Mouse (Mus musculus): ENCODE data around the gene Tbc1d10b. TPM values are rescaled to one million over a fixed set of nuclear protein-coding genes. Genes with fewer than 3 reads are reported as not detected.

Tbc1d10b gene
- polyA plus RNA-seq, 1 experiment: 70.3 TPM

DNA sequence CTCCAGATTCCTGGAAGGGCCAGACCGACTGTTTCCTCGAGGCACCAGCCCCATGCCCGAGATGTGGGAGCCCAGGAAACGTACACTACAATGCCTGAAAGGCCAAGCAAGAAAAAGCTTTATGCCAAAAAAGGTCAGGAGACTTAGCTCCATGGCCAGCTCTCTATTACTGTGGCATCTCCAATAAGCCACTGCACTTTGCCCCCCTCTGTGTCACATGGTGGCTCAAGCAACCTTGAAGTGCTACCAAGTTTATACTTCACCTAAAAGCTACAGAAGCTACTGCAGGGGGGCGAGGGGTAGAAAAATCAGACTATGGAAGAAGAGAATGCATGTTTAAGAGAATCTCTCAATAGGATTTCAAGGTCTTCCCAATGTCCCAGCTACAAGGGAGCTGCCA is 15.3 kb downstream of the Tbc1d10b start:
- H3K27ac ChIP-seq (ENCODE audit: control insufficient read depth, insufficient read depth, low read length): no peak overlapping the region
- H3K36me3 ChIP-seq (ENCODE audit: control insufficient read depth, insufficient read depth, low read length): peaks cover 20% of the 10 kb centered on the region
- peaks cover 42% of the 10 kb centered on the region for H3K4me1 ChIP-seq (replicated peaks; ENCODE audit: control insufficient read depth, insufficient read depth, low read length)
- H3K4me3 ChIP-seq (ENCODE audit: control insufficient read depth, insufficient read depth, low read length): no peak overlapping the region
- DNase-seq: no peak
- 93% methylated on average over 5 of the region's 5 CpGs for whole genome bisulfite sequencing
- no peaks in the 10 kb centered on the region for H3K27me3 ChIP-seq (ENCODE audit: control insufficient read depth, insufficient read depth, low read length)
- TF ChIP-seq CTCF (IDR thresholded peaks at IDR 0.05; ENCODE audit: borderline replicate concordance, control insufficient read depth, extremely low read depth, insufficient read depth, low read length, poor library complexity) (no peak), POLR2A (IDR thresholded peaks at IDR 0.05; ENCODE audit: control insufficient read depth, extremely low read depth, insufficient read depth, low read length, poor library complexity) (no peak)

DNA sequence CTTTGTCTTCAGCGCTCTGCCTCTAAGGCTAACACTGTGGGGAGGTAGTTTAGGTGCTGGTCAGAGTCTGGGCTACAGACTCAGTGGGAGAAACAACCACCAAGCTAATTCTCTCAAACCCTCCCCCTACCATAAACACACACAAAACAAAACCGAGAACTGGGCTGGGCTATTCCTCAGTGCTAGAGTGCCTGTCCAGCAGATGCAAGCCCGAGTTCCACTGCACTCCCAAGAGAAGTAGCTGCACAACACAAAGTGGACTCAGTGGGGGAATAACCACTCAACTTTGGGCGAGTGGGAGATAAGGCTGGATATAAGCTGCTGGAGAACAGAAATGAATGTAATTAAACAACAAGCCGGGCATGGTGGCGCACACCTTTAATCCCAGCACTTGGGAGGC is 17.6 kb downstream of the Tbc1d10b start:
- no peak for TF ChIP-seq CTCF (IDR thresholded peaks at IDR 0.05; ENCODE audit: borderline replicate concordance, control insufficient read depth, extremely low read depth, insufficient read depth, low read length, poor library complexity)
- TF ChIP-seq POLR2A (IDR thresholded peaks at IDR 0.05; ENCODE audit: control insufficient read depth, extremely low read depth, insufficient read depth, low read length, poor library complexity): no peak
- DNase-seq: no peak
- Histone ChIP-seq H3K4me1 (replicated peaks; ENCODE audit: control insufficient read depth, insufficient read depth, low read length) (peaks cover 36% of the 10 kb centered on the region), H3K27me3 (ENCODE audit: control insufficient read depth, insufficient read depth, low read length) (no peaks in the 10 kb centered on the region), H3K27ac (ENCODE audit: control insufficient read depth, insufficient read depth, low read length) (peak overlapping the region; percentile 4; the same call in 1 of the 2 replicates), H3K36me3 (ENCODE audit: control insufficient read depth, insufficient read depth, low read length) (peaks cover 20% of the 10 kb centered on the region; the same call in 1 of the 2 replicates), H3K4me3 (ENCODE audit: control insufficient read depth, insufficient read depth, low read length) (no peak overlapping the region)
- WGBS: 93% methylated on average over 6 of the region's 6 CpGs

DNA sequence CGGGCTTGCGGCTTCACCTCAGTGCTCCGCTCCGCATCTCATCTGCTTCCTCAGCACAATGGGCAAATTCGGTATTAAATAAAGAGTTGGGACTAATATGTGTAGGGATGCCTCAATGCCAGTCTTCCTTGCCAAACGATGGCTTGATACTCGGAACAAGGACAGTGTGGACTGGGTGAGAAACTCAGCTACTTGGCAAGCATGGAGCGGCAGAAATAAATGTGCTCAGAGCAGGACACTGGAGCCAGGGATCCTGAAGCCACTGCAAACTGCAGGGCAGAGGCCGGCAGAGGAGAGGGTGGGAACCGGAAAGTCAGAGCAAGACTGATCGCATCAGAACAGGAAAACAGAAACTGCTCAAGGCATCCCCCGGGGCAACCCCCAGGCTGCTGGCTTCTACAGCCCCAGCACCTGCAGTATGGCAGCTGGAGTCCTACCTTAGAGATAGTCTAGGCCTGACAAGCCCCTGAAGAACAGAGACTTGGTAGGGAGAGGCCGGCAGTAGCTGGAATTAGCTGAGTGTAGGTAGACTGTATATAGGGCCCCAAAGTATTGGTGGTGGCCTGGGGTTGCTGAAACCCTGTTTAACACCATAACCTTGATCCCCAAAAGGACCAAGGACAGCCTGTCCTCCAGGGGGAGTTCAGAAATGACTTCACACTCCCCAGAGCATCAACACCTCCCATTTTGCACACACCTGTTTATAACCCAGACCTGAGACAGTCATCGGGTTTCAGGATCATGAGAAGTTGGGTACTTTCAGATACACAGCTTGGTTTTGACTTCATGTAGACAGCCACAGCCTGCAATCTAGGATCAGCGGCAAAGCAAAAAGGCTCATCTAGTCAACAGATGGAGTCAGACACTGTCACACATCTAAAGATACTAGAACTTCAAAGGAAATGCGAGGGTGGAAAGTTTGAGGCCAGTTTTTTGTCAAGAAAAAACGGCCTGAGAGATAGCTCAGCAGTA is 19.7 kb downstream of the Tbc1d10b start:
- WGBS: 43% methylated on average over 17 of the region's 17 CpGs
- TF ChIP-seq CTCF (IDR thresholded peaks at IDR 0.05; ENCODE audit: borderline replicate concordance, control insufficient read depth, extremely low read depth, insufficient read depth, low read length, poor library complexity): no peak
- no peak for TF ChIP-seq POLR2A (IDR thresholded peaks at IDR 0.05; ENCODE audit: control insufficient read depth, extremely low read depth, insufficient read depth, low read length, poor library complexity)
- peak overlapping the region; percentile 88 for H3K27ac ChIP-seq (ENCODE audit: control insufficient read depth, insufficient read depth, low read length)
- peaks cover 25% of the 10 kb centered on the region for H3K4me1 ChIP-seq (replicated peaks; ENCODE audit: control insufficient read depth, insufficient read depth, low read length)
- DNase-seq: peak; percentile 54
- peaks cover 16% of the 10 kb centered on the region; the same call in 1 of the 2 replicates for H3K36me3 ChIP-seq (ENCODE audit: control insufficient read depth, insufficient read depth, low read length)
- no peaks in the 10 kb centered on the region for H3K27me3 ChIP-seq (ENCODE audit: control insufficient read depth, insufficient read depth, low read length)
- no peak overlapping the region for H3K4me3 ChIP-seq (ENCODE audit: control insufficient read depth, insufficient read depth, low read length)

DNA sequence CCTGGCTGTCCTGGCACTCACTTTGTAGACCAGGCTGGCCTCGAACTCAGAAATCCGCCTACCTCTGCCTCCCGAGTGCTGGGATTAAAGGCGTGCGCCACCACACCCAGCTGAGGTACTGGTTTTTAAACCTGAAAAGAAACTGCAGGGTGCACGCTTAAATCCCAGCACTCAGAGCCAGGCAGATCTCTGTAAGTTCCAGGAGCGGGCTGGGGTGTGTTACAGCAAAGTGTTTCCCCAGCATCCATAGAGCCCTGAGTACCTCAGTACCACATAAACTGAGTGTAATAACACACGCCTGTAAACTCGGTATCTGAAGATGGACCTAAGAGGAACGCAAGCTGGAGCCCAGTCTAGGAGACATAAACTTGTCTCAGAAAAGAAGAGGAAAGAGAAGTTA is 20.9 kb downstream of the Tbc1d10b start:
- Histone ChIP-seq H3K36me3 (ENCODE audit: control insufficient read depth, insufficient read depth, low read length) (peaks cover 4% of the 10 kb centered on the region; the same call in 1 of the 2 replicates), H3K4me1 (replicated peaks; ENCODE audit: control insufficient read depth, insufficient read depth, low read length) (peaks cover 25% of the 10 kb centered on the region), H3K4me3 (ENCODE audit: control insufficient read depth, insufficient read depth, low read length) (no peak overlapping the region), H3K27me3 (ENCODE audit: control insufficient read depth, insufficient read depth, low read length) (no peaks in the 10 kb centered on the region), H3K27ac (ENCODE audit: control insufficient read depth, insufficient read depth, low read length) (no peak overlapping the region)
- TF ChIP-seq CTCF (IDR thresholded peaks at IDR 0.05; ENCODE audit: borderline replicate concordance, control insufficient read depth, extremely low read depth, insufficient read depth, low read length, poor library complexity) (no peak), POLR2A (IDR thresholded peaks at IDR 0.05; ENCODE audit: control insufficient read depth, extremely low read depth, insufficient read depth, low read length, poor library complexity) (no peak)
- DNase-seq: no peak
- 92% methylated on average over 10 of the region's 10 CpGs for WGBS

DNA sequence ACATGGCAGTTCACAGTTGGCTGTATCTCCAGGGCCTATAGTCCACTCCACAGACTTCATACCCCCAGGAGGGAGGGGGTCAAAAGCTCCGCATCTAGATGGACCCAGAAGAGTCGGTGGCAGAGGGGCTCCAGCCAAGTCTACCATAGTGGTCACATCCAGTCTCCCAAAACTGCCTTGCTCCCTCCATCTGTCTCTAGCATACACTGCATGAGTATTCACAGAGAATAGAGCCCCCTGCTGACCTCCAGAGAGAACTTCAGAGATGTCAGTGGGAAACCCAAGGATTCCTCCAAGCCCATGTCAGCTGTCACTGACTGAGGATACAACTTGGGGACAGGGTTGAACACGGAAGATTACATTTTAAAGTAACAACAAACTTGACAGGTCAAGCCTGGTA is 22.7 kb downstream of the Tbc1d10b start:
- no peak overlapping the region for H3K27ac ChIP-seq (ENCODE audit: control insufficient read depth, insufficient read depth, low read length)
- H3K4me1 ChIP-seq (replicated peaks; ENCODE audit: control insufficient read depth, insufficient read depth, low read length): peaks cover 30% of the 10 kb centered on the region
- TF ChIP-seq POLR2A (IDR thresholded peaks at IDR 0.05; ENCODE audit: control insufficient read depth, extremely low read depth, insufficient read depth, low read length, poor library complexity) (no peak), CTCF (IDR thresholded peaks at IDR 0.05; ENCODE audit: borderline replicate concordance, control insufficient read depth, extremely low read depth, insufficient read depth, low read length, poor library complexity) (no peak)
- H3K4me3 ChIP-seq (ENCODE audit: control insufficient read depth, insufficient read depth, low read length): no peak overlapping the region
- peak; percentile 37 for DNase-seq
- no peaks in the 10 kb centered on the region for H3K36me3 ChIP-seq (ENCODE audit: control insufficient read depth, insufficient read depth, low read length)
- H3K27me3 ChIP-seq (ENCODE audit: control insufficient read depth, insufficient read depth, low read length): no peaks in the 10 kb centered on the region
- 78% methylated on average over 3 of the region's 3 CpGs for WGBS

DNA sequence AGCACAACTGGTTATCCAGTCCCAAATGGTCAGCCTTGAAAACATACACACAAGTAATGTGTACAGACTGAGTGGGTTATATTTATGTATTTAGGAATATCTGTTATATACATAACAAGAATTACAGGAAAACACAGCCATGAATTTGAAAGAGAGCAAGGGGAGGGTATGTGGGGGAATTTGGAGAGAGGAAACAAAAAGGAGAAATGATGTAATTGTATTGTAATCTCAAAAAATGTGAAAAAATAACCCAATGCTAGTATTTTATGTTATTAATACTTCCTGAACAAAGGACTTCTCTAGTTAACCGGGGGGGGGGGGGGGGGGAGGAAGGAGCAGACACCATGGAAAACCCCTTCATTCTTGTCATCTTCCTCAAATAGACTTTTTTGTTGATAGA is 23.5 kb downstream of the Tbc1d10b start:
- Histone ChIP-seq H3K36me3 (ENCODE audit: control insufficient read depth, insufficient read depth, low read length) (no peaks in the 10 kb centered on the region), H3K4me1 (replicated peaks; ENCODE audit: control insufficient read depth, insufficient read depth, low read length) (peaks cover 27% of the 10 kb centered on the region), H3K27ac (ENCODE audit: control insufficient read depth, insufficient read depth, low read length) (no peak overlapping the region), H3K4me3 (ENCODE audit: control insufficient read depth, insufficient read depth, low read length) (no peak overlapping the region), H3K27me3 (ENCODE audit: control insufficient read depth, insufficient read depth, low read length) (no peaks in the 10 kb centered on the region)
- 5% methylated on average over 1 of the region's 1 CpGs for WGBS
- no peak for DNase-seq
- TF ChIP-seq POLR2A (IDR thresholded peaks at IDR 0.05; ENCODE audit: control insufficient read depth, extremely low read depth, insufficient read depth, low read length, poor library complexity) (no peak), CTCF (IDR thresholded peaks at IDR 0.05; ENCODE audit: borderline replicate concordance, control insufficient read depth, extremely low read depth, insufficient read depth, low read length, poor library complexity) (no peak)
